Mouse (Mus musculus) spleen, embryonic (tissue): ENCODE data around the gene Mybpc2.

Experiments
- CTCF ChIA-PET: fragments of 350-600 bp; sonication (Branson Sonifier 250); formaldehyde crosslinking; loops from one replicate; lab custom pipeline; 2022; lab: Charles Lee

The Mybpc2 gene

DNA sequence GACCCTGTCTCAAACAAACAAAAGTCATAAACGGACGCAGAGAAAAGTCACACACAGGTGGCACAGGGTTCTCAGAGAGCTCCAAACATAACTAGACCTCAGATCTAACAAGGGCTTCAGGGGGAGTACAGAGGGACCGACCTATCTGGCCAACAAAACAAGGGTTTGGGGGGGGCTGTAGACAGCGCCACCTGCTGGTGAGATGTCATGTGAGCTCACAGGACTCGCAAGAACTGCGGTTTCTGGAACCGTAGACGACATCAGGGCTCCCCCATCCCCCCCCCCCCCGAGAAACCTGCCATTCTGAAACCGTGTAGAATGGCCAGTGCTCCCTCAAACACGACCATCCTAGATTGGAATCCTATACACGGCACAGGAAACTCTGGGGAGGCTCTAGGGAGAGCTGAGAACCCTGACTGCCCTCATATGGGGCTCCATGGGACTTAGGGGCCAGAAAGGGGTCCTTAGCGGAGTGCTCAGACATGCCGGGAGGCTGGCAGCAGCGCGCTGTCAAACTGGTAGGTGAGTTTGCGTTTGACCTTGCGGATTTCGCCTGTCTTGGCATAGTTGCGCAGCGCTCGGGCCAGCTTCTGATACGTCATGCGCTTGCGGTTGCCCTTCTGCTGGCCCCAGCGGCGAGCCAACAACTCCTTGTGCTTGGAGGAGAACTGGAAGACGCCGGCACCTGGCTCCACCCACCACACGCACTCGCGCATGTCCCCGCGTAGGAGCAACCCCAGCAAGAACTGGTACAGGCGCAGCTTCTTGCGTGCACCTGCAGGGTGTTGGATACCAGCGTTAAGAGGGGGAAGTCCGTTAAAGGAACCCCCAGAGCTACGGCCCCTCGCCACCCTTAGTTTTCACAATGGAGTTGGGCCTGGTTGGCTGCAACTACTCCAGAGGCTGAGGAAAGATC is 3.3 kb upstream of the Mybpc2 start:
- CTCF ChIA-PET, result interaction anchor here (0.6 to 1.4 kb wide), 3 partner anchors 32 to 873 kb away, joined by 3 to 5 read pairs (median 3); no protein-coding TSS in a partner anchor

DNA sequence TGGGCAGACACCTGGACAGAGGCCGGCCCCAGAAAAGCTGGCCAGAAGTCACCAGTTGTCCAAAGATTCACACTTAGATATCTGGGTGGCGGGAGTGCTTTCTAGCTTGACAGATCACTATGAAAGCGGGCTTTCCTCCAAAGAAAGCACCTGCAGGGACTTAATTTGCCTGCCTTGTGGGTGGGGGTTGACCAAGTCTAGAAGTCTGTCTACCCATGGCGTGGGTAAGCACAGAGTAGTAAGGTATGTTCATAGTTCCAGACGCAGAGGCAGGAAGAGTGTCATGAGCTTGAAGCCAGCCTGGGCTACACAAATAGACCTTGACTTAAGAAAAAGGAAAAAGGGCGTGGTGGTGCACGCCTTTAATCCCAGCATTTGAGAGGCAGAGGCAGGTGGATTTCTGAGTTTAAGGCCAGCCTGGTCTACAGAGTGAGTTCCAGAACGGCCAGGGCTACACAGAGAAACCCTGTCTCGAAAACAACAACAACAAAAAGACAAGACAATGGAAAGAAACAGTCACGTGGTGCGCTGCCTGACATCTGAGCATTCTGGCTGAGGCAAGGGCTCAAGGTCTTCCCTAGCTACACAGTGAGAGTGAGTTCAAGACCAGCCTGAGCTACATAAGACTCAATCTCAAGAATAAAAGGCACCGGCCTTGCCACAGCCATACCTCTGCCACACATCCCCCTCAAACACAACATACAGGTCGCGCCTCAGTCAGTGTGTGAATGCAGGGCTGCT is 2.1 kb upstream of the Mybpc2 start:
- CTCF ChIA-PET, result interaction anchor here (1.4 to 1.5 kb wide), 3 partner anchors 10 to 33 kb away, joined by 3 to 6 read pairs (median 5); partner anchors contain the start of gene Pold1

DNA sequence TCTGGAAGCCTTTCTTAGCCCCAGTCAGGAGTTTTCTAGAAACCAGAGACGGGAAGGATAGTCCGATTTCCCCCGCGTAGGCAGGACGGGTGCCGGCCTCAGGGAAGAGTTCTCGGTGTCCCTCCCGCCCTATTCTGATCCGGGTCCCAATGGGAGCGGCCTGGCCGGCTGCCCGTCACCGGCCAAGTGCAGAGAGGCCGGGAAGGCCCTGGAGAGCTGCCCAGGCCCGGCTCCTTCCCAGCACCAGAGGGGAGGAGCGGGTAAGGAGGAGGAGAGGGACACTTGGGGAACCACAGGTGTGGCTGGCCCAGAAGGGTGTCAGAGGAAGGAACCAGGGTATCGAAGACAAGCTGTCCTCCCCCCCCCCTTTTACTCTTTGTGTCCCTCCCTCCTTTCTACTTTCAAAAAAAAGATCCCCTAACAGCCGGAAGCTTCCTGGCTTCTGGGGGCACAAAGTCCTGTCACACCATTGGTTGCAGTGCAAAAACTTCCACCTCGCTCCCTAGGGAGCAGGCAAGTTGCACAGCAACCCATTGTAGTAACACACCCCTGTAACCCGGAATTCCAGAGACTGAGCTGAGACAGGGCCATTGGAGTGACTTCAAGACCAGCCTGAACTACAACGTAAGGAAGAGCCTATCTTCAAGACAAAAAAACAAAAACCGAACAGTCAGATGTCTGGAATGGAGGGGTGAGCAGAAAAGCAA is 823 bp upstream of the Mybpc2 start:
- CTCF ChIA-PET, result interaction anchor here (0.7 to 1.5 kb wide), 5 partner anchors 11 to 53 kb away, joined by 4 to 6 read pairs (median 5); partner anchors contain the start of gene Pold1

DNA sequence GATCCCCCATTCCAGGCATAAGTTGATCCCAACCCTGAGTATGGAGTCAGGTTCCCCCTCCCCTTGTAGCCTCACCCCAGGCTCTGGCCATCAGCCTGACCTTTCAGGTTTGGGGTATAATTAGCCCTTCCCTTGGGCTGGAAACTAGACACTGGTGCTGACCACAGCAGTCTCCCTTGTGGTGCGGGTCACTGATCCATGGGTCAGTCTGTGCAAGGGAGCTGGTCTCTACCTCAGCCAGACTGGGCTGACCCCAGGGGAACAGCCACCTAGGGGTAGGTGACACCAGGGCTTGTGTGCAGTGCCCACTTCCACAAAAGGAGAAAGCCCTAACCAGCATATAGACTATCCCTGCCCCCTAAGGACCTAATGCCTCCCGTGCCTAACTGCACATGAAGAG is 1.4 kb downstream of the Mybpc2 start:
- CTCF ChIA-PET, result interaction anchor here (0.5 to 0.7 kb wide), 3 partner anchors 15 to 68 kb away, joined by 3 read pairs; partner anchors contain the start of gene Kcnc3

DNA sequence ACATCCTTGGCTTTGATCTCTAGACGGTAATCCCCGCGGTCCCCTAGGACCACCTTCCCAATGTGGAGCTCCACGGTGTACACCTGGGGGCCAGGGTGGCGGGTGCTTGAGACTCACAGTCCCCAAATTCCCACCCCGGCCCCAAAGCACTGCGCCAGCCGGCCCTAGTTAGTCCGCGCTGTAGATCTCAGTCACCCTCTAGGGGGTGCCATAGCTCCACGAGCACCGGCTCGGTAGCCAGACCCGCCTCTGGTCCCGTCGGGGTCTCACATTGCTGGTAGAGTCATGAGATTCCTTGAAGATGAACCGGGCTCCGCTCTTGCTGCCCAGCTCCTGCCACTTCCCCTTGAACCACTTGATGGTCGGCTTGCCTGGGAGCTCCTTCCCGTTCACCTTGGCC is 2.7 kb downstream of the Mybpc2 start:
- CTCF ChIA-PET, result interaction anchor here (0.9 to 1.5 kb wide), 7 partner anchors 10 to 39 kb away, joined by 3 to 10 read pairs (median 4); partner anchors contain the start of genes Pold1 and Spib

DNA sequence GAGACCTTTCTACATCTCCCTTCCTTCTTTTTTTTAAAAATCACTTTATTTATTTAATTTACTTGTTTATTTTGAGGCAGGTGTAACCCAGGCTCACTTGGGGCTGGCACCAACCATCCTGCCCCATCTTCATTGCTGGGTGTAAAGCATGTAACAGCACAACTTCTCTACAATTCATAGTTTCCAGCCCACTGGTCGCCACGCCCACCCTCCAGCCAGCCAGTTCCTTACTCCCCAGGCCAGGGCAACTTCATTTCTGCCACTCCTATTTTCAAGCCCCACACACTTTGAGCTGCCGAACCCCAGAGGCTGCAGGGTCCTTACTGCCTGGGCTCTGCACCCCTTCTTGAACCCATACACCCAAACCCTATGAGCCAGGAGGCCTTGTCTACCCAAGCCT is 3.5 kb downstream of the Mybpc2 start:
- CTCF ChIA-PET, result interaction anchor here (0.9 to 1.5 kb wide), 6 partner anchors 11 to 40 kb away, joined by 3 to 10 read pairs (median 4); partner anchors contain the start of genes Pold1 and Spib

DNA sequence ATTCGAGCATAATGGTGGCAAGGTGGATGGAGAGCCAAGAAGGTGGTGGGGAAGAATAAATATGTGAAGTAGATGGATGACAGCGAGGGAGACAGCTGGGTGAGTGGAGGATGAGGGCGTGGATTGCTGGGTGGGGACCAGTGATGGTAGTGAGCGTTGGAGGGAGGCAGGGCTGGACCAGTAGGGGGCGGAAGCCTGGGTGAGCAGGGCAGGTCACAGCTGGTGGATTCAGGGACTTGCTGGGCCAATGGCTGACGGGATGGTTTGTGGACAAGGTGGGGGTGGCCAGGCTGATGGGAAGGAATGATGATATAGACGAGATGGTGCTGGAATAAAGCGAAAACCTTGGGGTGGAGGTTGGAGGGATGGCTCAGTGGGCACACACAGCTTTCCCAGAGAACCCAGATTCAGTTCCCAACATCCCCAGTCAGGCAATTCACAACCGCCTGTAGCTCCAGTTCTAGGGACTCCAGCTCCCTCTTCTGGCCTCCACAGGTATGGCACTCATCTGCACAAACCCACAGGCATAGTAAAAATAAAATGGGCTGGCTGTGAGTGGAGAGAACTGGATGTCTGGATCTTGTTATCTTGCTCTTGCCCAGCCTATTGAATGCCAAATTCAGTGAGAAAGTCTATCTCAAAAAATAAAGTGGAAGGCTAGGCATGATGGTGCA is 5.1 kb downstream of the Mybpc2 start:
- CTCF ChIA-PET, result interaction anchor here (0.6 kb wide), 1 partner anchor 55 kb away, joined by 3 read pairs; no protein-coding TSS in a partner anchor

DNA sequence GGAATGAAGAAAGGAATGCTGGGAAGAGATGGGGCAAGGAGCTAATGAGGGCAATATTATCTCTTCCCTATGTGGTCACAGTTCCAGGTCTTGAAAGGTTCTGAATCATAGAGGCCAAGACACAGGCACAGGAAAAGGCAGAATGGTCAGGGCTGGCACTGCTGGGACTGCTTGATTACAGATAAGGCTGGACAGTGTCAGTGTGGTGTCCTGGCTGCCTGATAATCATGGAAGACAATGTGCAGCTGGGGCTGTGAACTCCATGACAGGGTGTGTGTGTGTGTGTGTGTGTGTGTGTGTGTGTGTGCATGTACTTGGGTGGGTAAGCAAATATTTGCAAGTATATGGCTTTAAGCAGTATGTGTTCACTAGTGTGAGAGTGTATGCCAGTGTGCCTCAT is 17.0 kb downstream of the Mybpc2 start:
- CTCF ChIA-PET, result interaction anchor here (0.6 kb wide), 1 partner anchor 15 kb away, joined by 3 read pairs; no protein-coding TSS in a partner anchor

DNA sequence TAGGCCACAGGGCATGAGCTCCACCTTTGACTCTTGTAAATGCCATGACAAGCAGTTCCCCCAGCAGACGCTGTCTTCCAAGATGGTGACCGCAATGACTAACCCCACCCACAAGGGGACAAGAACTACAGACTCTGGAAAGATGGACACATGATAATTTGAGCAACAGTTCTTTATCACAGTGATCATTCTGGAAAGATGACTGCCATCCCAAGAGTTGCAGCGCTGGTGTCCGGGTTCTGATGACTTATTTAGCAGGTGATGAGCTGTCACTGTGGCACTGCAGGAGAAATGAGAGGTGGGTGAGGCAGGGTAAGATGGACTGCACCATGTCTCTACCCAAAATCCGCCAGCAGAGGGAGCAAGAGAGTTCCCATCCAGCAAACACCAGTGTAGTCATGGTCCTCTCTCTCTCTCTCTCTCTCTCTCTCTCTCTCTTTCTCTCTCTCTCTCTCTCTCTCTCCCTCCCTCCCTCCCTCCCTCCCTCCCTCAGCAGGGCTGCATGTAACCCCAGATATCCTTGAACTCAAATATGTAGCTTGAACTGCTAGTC is 22.8 kb downstream of the Mybpc2 start:
- CTCF ChIA-PET, result interaction anchor here (0.6 to 1.5 kb wide), 4 partner anchors 12 to 76 kb away, joined by 3 to 14 read pairs (median 5); no protein-coding TSS in a partner anchor

DNA sequence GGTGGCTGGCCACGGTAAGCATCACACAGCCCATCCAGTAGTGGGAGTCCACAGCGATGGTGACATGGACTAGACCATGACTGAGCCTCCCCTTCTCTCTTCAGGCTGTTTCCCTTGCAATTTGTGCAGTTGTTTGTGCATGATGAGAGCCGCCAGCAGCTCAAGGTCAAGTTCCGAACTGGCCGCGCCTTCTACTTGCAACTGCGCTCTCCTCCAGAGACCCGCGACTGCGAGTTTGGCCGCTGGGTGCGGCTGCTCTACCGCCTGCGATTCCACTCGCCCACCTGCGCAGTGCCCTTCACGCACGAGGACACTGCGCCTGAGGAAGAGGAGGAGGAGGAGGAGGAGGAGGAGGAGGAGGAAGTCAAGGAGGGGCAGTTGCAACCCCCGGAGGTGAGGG is 24.4 kb downstream of the Mybpc2 start:
- CTCF ChIA-PET, result no interaction called here

DNA sequence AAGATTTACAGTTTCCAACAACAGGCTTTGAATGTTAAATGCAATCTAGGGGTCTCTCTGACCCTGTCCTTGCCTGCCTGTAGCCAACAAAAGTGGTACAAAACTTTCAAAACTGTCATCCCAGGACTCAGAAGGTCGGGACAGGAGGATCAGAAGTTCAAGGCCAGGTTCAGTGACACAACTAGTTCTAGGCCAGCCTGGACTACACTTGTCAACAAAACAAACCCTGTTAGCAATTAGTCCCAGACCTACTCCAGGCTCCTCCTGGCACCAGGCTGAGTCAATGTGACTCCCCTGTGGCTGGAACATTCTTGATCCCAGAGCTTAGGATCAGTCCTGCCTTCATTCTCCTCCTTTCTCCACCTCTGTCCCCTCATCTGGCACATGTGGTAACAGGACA is 25.5 kb downstream of the Mybpc2 start:
- CTCF ChIA-PET, result interaction anchor here (0.7 kb wide), 1 partner anchor 50 kb away, joined by 3 read pairs; the partner anchor contains the start of gene Pold1

DNA sequence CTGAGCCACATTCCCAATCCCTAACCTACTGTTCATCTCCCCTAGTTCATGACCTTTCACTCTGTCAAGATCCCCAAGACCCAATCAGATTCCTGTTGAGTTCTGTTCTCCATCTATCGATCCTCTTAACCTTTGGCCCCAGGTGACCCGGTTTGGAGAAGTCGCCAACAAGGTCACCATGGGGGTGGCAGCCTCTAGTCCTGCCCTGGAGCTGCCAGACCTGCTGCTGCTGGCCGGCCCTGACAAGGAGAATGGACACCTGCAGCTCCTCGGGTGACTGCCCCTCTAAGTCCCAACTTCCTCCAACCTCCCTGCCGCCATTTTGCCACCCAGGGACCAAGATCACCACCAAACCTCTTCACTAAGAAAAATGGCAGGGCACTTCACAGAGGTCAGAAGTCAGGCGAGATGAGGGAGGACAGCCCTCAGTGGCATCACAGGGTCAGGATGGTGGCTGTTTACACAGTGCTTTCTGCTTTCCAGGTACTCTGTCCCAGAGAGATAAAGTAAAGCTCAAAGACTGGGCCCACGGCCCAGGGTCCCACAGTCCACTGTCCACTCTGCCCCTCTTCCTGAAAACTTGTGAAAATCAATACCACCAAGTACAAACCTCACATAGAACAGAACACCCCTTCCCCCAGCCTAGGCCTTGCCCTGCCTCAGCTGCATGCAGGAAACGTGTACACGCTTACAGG is 26.9 kb downstream of the Mybpc2 start:
- CTCF ChIA-PET, result interaction anchor here (0.6 to 0.8 kb wide), 3 partner anchors 28 to 1148 kb away, joined by 3 to 7 read pairs (median 6); no protein-coding TSS in a partner anchor

DNA sequence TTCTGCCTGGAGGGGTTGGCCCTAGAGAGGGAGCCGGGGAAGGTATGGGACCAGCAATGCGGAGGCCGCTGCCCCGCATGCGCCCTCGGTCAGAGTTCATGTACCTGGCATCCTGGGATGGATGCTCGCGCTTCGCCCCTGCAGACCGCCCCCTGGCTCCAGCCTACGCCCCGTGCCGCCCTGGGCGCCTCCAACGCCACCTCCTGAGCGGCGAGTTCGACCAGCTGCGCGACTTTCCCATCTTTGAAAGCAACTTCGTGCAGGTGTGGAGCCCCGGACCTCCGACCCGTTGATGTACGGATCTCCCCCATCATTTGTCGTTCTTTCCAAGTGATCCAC is 27.7 kb downstream of the Mybpc2 start:
- CTCF ChIA-PET, result interaction anchor here (0.5 kb wide), 1 partner anchor 122 kb away, joined by 13 read pairs; no protein-coding TSS in a partner anchor

DNA sequence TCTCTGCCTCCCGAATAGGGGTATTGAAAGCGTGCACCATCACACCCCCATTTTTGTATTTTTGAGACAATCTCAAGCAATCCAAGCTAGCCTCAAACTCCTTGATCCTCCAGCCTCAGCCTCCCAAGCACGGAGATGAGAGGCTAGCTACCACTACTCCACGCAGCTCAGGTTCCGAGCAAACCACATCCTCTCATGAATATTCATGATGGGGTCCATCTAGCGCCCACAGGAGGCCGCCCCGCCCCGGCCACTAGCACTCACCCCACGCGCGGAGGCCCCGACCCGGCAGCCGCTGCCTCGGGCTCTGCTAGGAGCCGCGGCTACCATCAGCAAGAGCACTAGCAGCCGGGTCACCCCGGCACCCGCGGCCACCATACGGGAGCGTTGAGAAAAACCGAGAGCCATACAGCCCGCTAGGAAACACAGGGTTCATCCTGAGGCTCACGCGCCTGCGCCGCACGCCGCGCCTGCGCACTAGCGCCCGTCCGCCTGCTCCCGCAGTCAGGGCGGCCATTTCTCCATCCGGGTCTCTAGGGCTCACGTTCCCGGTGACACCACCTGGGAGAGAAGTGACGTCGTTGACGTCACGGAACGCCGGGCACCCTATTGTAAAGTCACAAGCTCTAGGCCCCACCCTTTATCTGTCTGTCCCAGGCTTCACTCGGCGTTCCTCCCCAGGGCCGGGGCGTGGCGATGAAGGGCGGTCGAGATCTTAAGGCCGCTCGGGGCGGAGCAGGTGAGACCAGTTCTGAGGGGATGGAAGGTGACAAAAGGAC is 28.3 kb downstream of the Mybpc2 start, which contains the start of the genes Emc10 and Fam71e1:
TSS of gene Emc10 (minus strand) at position 538 of the 779 bp plus-strand sequence.
TSS of gene Fam71e1 (plus strand) at position 590 of the 779 bp plus-strand sequence.
- CTCF ChIA-PET, result interaction anchor here (0.5 kb wide), 1 partner anchor 121 kb away, joined by 13 read pairs; no protein-coding TSS in a partner anchor

DNA sequence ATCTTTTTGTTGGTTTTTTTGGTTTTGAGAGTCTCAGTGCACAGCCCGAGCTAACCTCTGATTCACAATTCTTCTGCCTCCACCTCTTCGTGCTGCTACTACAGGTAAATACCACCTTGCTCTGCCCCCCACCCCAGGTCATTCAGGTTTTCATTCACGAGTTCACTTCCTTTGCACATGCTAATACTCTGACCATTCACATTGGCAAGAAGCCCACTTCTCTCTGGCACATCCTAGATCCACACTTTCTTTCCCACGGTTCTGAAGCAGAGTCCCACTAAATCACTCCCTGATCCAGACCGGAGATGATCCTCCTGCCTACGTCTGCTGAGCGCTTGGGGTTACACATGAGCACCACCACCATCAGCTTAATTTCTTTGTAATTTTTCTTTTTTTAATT is 29.4 kb downstream of the Mybpc2 start:
- CTCF ChIA-PET, result no interaction called here

DNA sequence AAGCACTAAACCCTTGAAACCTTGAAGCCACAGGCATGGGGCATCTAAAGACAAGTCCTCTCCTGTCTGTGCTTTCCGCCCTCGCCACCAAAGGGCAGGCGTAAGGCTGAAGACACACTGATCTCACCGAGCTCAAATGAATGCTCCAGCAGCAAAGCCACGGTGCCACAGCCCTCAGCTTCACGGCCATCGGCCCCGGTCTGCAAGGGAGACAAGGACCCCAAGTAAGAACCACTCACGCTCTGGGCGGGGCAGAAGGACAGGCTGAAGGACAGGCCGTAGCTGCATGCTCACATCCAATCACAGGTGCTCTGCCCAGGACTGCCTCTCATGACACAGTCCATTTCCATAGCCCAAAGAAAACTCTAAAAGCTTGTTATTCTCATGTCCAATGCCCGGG is 29.8 kb downstream of the Mybpc2 start:
- CTCF ChIA-PET, result interaction anchor here (0.9 kb wide), 1 partner anchor 60 kb away, joined by 3 read pairs; no protein-coding TSS in a partner anchor

DNA sequence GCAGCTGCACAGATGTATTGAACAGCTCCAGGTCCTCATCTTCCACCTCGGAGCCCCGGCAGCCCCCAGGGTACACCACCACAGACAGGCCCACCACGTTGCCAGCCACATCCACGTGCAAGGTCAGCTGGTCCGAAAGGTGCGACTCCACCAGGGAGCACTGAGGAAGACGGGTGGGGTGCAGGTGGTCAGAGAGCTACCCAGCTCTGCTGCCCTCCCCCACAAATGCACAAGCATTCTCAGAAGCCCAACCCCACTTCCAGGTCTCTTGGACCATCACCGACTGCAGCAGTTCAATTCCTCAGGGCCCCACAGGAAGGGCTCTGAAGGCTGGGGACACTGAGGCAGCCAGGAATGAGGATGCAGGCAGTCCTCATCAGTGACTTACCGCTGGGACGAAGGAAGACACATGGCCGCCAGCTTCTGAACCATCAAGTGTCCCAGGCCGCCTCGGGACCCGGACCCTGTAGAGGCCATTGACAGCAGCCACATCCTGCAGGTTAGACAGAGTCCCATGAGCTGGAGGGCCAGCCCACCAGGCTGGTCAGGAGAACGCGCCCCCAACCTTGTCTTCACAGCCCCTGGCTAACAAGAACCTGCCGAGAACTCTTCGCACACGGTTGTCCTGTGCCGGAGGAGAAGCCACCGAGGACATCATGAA is 32.2 kb downstream of the Mybpc2 start:
- CTCF ChIA-PET, result interaction anchor here (0.6 kb wide), 1 partner anchor 13 kb away, joined by 3 read pairs; no protein-coding TSS in a partner anchor
